8 mouse cellular contexts compared by ENCODE assay signal in genomic region chr11:109361241-109361630, GRCm38 (mm10). TPM values are rescaled to one million over a fixed set of nuclear protein-coding genes. Genes with fewer than 3 reads are reported as not detected.
DNase-seq lines count a peak whose midpoint lies in the region; ATAC-seq lines count a peak whose summit lies in the region.
"Had no signal": no experiment of that assay in that cellular context is flagged by ENCODE, and none has a peak within 500 bp of the region (broad histone marks: within the 10 kb centered on the region; RNA-seq: fewer than 3 reads in every experiment).

No protein-coding gene starts in this region.

- DNase-seq in kidney, adult 18-20 months: no peak
- peak; percentile 39 for DNase-seq in NIH3T3 (ENCODE audit: low read depth)
- DNase-seq in embryonic facial prominence, embryonic 14.5 days (ENCODE audit: low spot score): no peak
- no peak for DNase-seq in left cerebral cortex, postnatal 14 days (ENCODE audit: low spot score in 2 of 2)
- DNase-seq in yolk sac, embryonic 10.5 days (ENCODE audit: low spot score): no peak

- peaks cover 10% of the 10 kb centered on the region for H3K36me3 ChIP-seq in kidney, embryonic 15.5 days
- H3K36me3 ChIP-seq in embryonic facial prominence, embryonic 14.5 days (ENCODE audit: control insufficient read depth, insufficient read depth, low read length): peaks cover 11% of the 10 kb centered on the region
- peaks cover 6% of the 10 kb centered on the region; the same call in 1 of the 2 replicates for H3K36me3 ChIP-seq in macrophage (ENCODE audit: inconsistent target)

- WGBS in kidney, embryonic 15.5 days: 68% methylated on average over 7 of the region's 7 CpGs
- WGBS in embryonic facial prominence, embryonic 14.5 days: 63% methylated on average over 7 of the region's 7 CpGs
- WGBS in macrophage (ENCODE audit: missing documents): 62% methylated on average over 7 of the region's 7 CpGs

- peaks cover 38% of the 10 kb centered on the region for H3K79me2 ChIP-seq in macrophage (ENCODE audit: inconsistent target)

- H3K4me3 ChIP-seq in kidney, embryonic 15.5 days (replicated peaks): peak overlapping the region; percentile 97
- 0 out of 2 replicates have a peak overlapping the region, but pooled peaks have one; percentile 95 for H3K4me3 ChIP-seq in embryonic facial prominence, embryonic 14.5 days (ENCODE audit: low read depth, low read length)
- H3K4me3 ChIP-seq in macrophage (ENCODE audit: inconsistent target): peak overlapping the region; percentile 75

- H3K9me3 ChIP-seq in kidney, embryonic 15.5 days (replicated peaks): no peaks in the 10 kb centered on the region
- H3K9me3 ChIP-seq in embryonic facial prominence, embryonic 14.5 days (ENCODE audit: control insufficient read depth, low read length): no peaks in the 10 kb centered on the region

- peaks cover 46% of the 10 kb centered on the region for H3K4me1 ChIP-seq in kidney, embryonic 15.5 days
- peaks cover 23% of the 10 kb centered on the region for H3K4me1 ChIP-seq in embryonic facial prominence, embryonic 14.5 days (ENCODE audit: control insufficient read depth, insufficient read depth, low read length)

- no peak for ATAC-seq in kidney, embryonic 15.5 days (replicated peaks; ENCODE audit: low FRiP score)
- no peak for ATAC-seq in embryonic facial prominence, embryonic 14.5 days (ENCODE audit: low read depth)

- H3K9ac ChIP-seq in kidney, embryonic 15.5 days: no peak overlapping the region
- H3K9ac ChIP-seq in embryonic facial prominence, embryonic 14.5 days (ENCODE audit: low read depth, low read length): peak overlapping the region; percentile 92; the same call in 1 of the 2 replicates

- H3K27ac ChIP-seq in kidney, embryonic 15.5 days: peak overlapping the region; percentile 88; the same call in 1 of the 2 replicates
- peak overlapping the region; percentile 28; the same call in 1 of the 2 replicates for H3K27ac ChIP-seq in embryonic facial prominence, embryonic 14.5 days (replicated peaks; ENCODE audit: low read depth, low read length)
- H3K27ac ChIP-seq in macrophage: peak overlapping the region; percentile 92

- peak overlapping the region; percentile 72 for H3K4me2 ChIP-seq in kidney, embryonic 15.5 days
- H3K4me2 ChIP-seq in embryonic facial prominence, embryonic 14.5 days (ENCODE audit: low read depth, low read length): peak overlapping the region; percentile 82

- intact Hi-C loops in left cerebral cortex, postnatal 14 days (cut with DNase I): no loop called here

- peaks cover 3% of the 10 kb centered on the region; the same call in 1 of the 2 replicates for H3K27me3 ChIP-seq in kidney, embryonic 15.5 days
- H3K27me3 ChIP-seq in embryonic facial prominence, embryonic 14.5 days (replicated peaks; ENCODE audit: control insufficient read depth, insufficient read depth, low read length): no peaks in the 10 kb centered on the region

RNA-seq across cellular contexts. Expression of gene Gna13, which starts 1.4 kb away (rescaled TPM):
- polyA plus RNA-seq in kidney, embryonic 15.5 days (2015; fragmentation: Nextera tagmentation; extraction: Ambion mirVana): 20.8 and 21.5 TPM in 2 replicates
- polyA plus RNA-seq in embryonic facial prominence, embryonic 14.5 days (2014; fragmentation: Nextera tagmentation; extraction: Ambion mirVana): 23.4 and 24.5 TPM in 2 replicates
- total RNA-seq in macrophage (2018; cell fraction: chromatin; rRNA removed): 100 to 1,000 TPM in 21 of 26 experiments, 10 to 100 TPM in 5; 69.8 to 341 (median 149) TPM
- total RNA-seq in macrophage (2018; cell fraction: cytosol; rRNA removed): 100 to 1,000 TPM; 138 to 379 (median 169) TPM
- 100 to 1,000 TPM; 113 to 469 (median 244) TPM for total RNA-seq in macrophage (2018; cell fraction: nucleus; rRNA removed)
- 52.2 to 84.3 TPM (median 79.7 TPM) in 3 replicates for polyA plus RNA-seq in macrophage (2018)
- total RNA-seq in left cerebral cortex, postnatal 14 days (2021): 10 to 100 TPM; 41.8 to 45.6 TPM

RNA-seq across cellular contexts. Expression of gene 9930022D16Rik, which starts 52.5 kb away (rescaled TPM):
- not detected in 2 replicates for polyA plus RNA-seq in kidney, embryonic 15.5 days (2015; fragmentation: Nextera tagmentation; extraction: Ambion mirVana)
- polyA plus RNA-seq in embryonic facial prominence, embryonic 14.5 days (2014; fragmentation: Nextera tagmentation; extraction: Ambion mirVana): 0.08 TPM in 1 of 2 replicates, not detected in the other
- total RNA-seq in macrophage (2018; cell fraction: chromatin; rRNA removed): 10 to 100 TPM in 16 of 26 experiments, 1 to 10 TPM in 10; 4.7 to 50.1 (median 11.3) TPM
- total RNA-seq in macrophage (2018; cell fraction: cytosol; rRNA removed): 1 to 10 TPM in 3 of 26 experiments, under 1 TPM in 23; 0.04 to 2.1 (median 0.42) TPM
- 10 to 100 TPM in 19 of 26 experiments, 1 to 10 TPM in 7; 5.1 to 42.5 (median 15.9) TPM for total RNA-seq in macrophage (2018; cell fraction: nucleus; rRNA removed)
- 0.28 to 1.1 TPM (median 0.40 TPM) in 3 replicates for polyA plus RNA-seq in macrophage (2018)
- total RNA-seq in left cerebral cortex, postnatal 14 days (2021): not detected
- total RNA-seq: left cerebral cortex, postnatal 25 days had no signal

Comparison
In these comparisons a context has a peak if more than half of its experiments do, and no peak if none do; other contexts are left out.
1. H3K27ac ChIP-seq: peak in every context shown above with its lines; median percentile 92 in macrophage; 88 in kidney, embryonic 15.5 days; 28 in embryonic facial prominence, embryonic 14.5 days.